Mouse (Mus musculus): Measurements from ENCODE around the gene Dhtkd1.

Dhtkd1 gene

DNA sequence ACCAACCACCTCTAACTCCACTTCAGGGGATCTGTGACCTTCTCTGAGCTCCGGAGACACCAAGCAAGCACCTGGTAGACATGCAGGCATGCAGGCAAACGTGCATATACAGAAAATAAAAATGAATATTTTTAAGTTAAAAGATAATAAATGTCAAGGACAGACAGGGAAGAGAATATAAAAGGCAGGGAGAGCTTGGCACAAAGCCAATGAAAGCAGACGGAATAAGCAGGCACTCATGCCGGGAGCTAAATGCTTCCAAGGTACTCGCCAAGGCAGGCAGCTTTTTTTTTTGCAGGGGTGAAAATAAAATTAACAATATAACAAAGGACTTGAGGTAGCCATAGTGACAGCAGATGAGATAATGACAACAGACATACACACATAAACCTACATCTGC lies 36.5 kb downstream of the Dhtkd1 start:
- Histone ChIP-seq H3K36me3 (ENCODE audit: control insufficient read depth, insufficient read depth, low read length, poor library complexity, severe bottlenecking) (no peaks in the 10 kb centered on the region), H3K27me3 (ENCODE audit: control insufficient read depth, insufficient read depth, low read length, poor library complexity, severe bottlenecking) (no peaks in the 10 kb centered on the region)
- DNase-seq (ENCODE audit: low read depth, low spot score), result no peak

DNA sequence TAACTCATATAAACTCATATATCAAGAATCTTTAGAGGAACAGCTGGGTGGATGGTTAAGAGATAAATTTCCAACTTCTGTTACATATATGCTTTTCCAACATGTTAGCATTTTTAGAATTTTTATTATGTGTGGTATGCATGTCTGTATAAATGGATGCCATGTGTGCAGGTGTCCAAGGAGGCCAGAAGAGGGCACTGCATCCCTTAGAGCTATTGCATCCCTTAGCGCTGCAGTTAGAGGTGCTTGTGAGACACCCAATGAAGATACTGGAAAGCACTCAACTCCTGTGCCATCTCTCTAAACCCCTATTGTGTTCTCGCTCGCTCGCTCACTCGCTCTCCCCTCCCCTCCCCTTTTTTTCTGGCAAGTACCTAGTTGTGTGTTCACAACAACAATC lies 42.4 kb downstream of the Dhtkd1 start:
- peak; percentile 73 for DNase-seq (ENCODE audit: low read depth, low spot score)
- Histone ChIP-seq H3K36me3 (ENCODE audit: control insufficient read depth, insufficient read depth, low read length, poor library complexity, severe bottlenecking) (no peaks in the 10 kb centered on the region), H3K27me3 (ENCODE audit: control insufficient read depth, insufficient read depth, low read length, poor library complexity, severe bottlenecking) (no peaks in the 10 kb centered on the region)

DNA sequence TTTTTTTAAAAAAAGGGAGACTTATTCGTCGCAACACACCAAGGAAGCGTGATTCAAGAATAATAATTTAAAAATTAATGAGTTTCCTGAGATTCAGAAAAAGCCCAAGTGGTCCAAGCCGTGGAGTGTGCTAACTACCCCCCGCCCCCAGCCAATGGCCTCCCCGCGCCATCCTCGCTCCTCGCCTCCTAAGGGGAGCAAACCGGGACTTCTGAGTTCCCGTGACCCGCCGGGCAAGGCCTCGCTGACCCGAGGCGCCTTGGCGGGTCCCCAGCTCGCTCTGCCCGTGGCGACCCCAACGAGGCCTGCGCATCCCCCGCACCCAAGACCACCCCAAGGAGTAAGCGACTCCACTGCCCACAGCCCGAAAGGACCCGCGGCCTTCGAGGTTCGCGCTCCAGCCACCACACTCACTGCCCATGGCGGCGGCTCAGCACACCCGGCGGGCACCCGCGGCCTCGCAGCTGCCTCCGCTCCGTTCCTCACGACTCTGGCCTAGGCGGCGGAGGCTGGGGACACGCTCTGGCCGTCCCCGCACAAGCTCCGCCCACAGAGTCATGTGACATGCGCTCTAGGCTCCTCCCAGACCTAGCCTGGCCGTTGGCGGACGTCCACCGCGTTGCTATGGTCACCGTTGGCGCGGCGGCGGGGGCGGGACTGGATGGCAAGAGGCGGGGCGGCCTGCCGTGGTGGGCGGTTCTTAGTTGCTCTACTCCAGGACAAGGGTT lies 47.6 kb downstream of the Dhtkd1 start, which contains the start of gene Sec61a2:
Sec61a2 (minus strand) TSS at position 590 of the 728 bp plus-strand sequence.
- Histone ChIP-seq H3K36me3 (ENCODE audit: control insufficient read depth, insufficient read depth, low read length, poor library complexity, severe bottlenecking) (0 out of 2 replicates have a peak, but pooled peaks cover 2% of the 10 kb centered on the region), H3K27me3 (ENCODE audit: control insufficient read depth, insufficient read depth, low read length, poor library complexity, severe bottlenecking) (no peaks in the 10 kb centered on the region)
- peak; percentile 99 for DNase-seq (ENCODE audit: low read depth, low spot score)

DNA sequence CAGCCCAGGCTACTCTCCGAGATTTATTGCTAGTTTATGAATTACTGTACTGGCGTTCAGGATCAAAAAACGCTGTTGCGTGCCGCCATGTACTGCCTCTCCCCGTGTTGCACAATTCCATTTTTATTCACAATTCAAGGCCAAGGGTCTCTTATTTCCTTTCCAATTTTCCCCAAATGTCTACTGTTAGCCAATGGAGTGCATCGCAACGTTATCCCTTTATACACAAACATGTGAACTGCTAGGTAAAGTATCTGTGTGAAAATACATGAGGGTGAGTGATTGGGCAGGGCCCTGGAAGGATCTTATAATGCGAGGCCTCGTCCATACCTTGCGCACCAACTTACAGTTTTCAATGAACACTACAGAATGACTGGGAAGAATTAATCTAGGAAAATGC lies 48.3 kb downstream of the Dhtkd1 start:
- no peaks in the 10 kb centered on the region for H3K27me3 ChIP-seq (ENCODE audit: control insufficient read depth, insufficient read depth, low read length, poor library complexity, severe bottlenecking)
- 0 out of 2 replicates have a peak, but pooled peaks cover 2% of the 10 kb centered on the region for H3K36me3 ChIP-seq (ENCODE audit: control insufficient read depth, insufficient read depth, low read length, poor library complexity, severe bottlenecking)
- no peak for DNase-seq (ENCODE audit: low read depth, low spot score)

DNA sequence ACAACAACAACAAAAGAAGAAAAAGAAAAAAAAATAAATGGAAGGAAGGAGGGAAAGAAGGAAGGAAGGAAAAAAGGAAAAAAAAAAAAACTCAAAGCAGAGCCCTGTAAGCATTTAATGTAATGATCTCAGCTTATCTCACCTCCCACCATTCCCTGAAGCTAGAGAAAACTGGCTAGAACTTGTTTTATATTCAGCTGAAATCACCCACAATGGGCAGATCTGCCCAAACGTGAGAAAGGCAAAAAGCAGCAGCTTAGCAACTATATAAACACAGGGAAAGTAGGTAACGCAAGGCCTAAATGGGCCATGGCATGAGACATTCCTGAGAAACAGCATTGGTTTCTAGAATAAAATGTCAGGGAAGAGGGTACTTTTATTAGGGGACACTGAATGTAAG lies 53.2 kb downstream of the Dhtkd1 start:
- peaks cover 9% of the 10 kb centered on the region; the same call in 1 of the 2 replicates for H3K36me3 ChIP-seq (ENCODE audit: control insufficient read depth, insufficient read depth, low read length, poor library complexity, severe bottlenecking)
- DNase-seq (ENCODE audit: low read depth, low spot score), result no peak
- no peaks in the 10 kb centered on the region for H3K27me3 ChIP-seq (ENCODE audit: control insufficient read depth, insufficient read depth, low read length, poor library complexity, severe bottlenecking)

DNA sequence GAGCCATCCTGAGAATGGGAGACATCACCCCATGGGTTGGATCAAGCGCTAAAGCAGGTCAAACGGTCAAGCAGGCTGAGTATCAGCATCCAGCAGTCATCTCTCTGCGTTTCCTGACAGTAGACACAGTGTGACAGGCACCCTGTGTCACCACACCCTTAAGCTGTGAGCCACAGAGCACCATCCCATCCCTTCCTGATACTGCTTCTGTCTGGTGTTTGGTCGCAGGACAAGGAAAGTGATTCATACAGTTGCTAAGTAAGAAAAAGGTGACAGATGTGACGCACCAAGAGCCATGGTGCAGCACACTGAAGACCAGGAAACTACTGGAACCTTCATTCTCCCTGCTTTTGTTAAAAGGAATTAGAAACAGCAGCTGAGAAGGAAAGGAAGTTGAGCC lies 53.7 kb downstream of the Dhtkd1 start:
- no peak for DNase-seq (ENCODE audit: low read depth, low spot score)
- peaks cover 9% of the 10 kb centered on the region; the same call in 1 of the 2 replicates for H3K36me3 ChIP-seq (ENCODE audit: control insufficient read depth, insufficient read depth, low read length, poor library complexity, severe bottlenecking)
- no peaks in the 10 kb centered on the region for H3K27me3 ChIP-seq (ENCODE audit: control insufficient read depth, insufficient read depth, low read length, poor library complexity, severe bottlenecking)

DNA sequence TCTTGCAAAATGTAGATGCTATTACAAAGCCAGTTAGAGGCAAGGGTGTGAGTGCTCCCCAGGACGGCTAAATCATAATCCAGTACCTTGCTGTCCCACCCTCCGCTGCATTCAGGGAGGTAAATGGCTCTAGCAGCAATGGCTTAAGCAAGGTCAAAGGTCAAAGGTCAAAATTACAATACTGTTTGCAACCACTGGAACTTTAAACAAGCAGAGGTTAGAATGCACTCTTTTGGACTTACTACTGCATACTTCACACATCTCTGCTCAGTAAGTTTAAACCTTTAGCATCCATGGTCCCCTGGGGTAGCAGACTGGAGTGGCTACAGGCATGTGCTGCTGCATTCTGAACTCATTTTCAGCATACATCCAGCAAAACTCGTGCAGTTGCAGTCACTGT lies 65.1 kb downstream of the Dhtkd1 start:
- Histone ChIP-seq H3K36me3 (ENCODE audit: control insufficient read depth, insufficient read depth, low read length, poor library complexity, severe bottlenecking) (0 out of 2 replicates have a peak, but pooled peaks cover 6% of the 10 kb centered on the region), H3K27me3 (ENCODE audit: control insufficient read depth, insufficient read depth, low read length, poor library complexity, severe bottlenecking) (no peaks in the 10 kb centered on the region)
- DNase-seq (ENCODE audit: low read depth, low spot score), result no peak

DNA sequence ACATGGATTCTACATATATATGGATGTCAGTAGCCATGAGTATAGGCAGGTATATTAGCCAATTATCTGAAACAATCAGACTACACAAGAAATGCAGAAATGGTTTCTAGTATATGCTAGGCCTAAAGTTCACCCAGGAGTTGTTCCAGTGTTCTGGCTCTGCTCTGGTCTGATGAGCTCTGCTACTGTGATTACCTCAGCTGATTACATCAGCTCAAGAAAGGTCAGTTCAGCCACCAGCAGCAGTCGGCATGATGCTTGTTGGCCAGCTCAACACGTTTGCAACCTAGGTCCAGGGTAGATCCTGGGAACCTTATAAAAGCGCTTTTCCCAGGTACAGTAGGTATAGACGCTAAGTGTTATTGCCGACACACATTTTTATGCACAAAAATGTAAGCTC lies 72.8 kb downstream of the Dhtkd1 start:
- DNase-seq (ENCODE audit: low read depth, low spot score), result no peak
- no peaks in the 10 kb centered on the region for H3K27me3 ChIP-seq (ENCODE audit: control insufficient read depth, insufficient read depth, low read length, poor library complexity, severe bottlenecking)

DNA sequence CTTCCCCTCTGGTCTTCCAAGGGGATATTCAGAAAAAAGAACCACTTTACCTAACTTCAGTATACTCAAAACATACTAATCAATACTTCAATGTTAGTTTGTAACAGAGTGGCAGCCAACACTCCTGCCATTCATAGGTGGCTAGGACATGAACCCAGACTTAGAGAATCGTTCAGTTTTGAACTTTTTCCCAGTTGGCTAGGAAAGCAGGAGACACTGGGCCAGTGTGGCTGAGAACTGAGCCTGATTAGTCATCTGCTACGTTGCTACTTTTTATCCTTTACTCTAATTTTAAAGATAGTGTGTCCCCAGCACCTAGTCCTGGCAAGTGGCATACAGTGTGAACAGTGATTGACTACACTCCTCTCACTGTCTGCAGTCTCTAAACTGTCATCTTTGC lies 74.9 kb downstream of the Dhtkd1 start:
- Histone ChIP-seq H3K27me3 (ENCODE audit: control insufficient read depth, insufficient read depth, low read length, poor library complexity, severe bottlenecking) (no peaks in the 10 kb centered on the region), H3K36me3 (ENCODE audit: control insufficient read depth, insufficient read depth, low read length, poor library complexity, severe bottlenecking) (0 out of 2 replicates have a peak, but pooled peaks cover 6% of the 10 kb centered on the region)
- DNase-seq (ENCODE audit: low read depth, low spot score), result no peak

More for the DNA sequence above, 72.8 kb downstream of the Dhtkd1 start:
- H3K36me3 ChIP-seq (ENCODE audit: control insufficient read depth, insufficient read depth, low read length, poor library complexity, severe bottlenecking), result 0 out of 2 replicates have a peak, but pooled peaks cover 7% of the 10 kb centered on the region

DNA sequence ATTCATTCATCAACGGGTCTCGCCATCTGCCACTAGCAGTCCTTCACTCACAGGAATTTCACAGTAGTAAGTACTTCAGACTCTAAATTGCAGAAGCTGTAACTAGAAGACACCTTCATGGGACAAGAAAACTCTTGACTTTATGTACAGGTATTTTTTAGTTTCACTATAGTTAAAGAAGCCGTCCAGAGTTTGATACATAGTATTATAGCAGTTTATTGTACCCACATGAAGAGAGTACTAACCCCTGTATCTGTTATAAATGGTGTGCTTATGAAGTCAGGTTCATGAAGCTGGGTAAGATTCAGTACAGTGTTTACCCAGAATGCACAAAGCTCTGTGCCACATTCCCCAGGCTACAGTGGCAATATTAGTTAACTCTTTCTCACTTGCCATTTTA lies 79.8 kb downstream of the Dhtkd1 start, which contains the start of gene Gm13199:
Gm13199 (minus strand) TSS at position 101 of the 400 bp plus-strand sequence.
- H3K27me3 ChIP-seq (ENCODE audit: control insufficient read depth, insufficient read depth, low read length, poor library complexity, severe bottlenecking), result no peaks in the 10 kb centered on the region
- no peak for DNase-seq (ENCODE audit: low read depth, low spot score)
- H3K36me3 ChIP-seq (ENCODE audit: control insufficient read depth, insufficient read depth, low read length, poor library complexity, severe bottlenecking), result peaks cover 9% of the 10 kb centered on the region; the same call in 1 of the 2 replicates

DNA sequence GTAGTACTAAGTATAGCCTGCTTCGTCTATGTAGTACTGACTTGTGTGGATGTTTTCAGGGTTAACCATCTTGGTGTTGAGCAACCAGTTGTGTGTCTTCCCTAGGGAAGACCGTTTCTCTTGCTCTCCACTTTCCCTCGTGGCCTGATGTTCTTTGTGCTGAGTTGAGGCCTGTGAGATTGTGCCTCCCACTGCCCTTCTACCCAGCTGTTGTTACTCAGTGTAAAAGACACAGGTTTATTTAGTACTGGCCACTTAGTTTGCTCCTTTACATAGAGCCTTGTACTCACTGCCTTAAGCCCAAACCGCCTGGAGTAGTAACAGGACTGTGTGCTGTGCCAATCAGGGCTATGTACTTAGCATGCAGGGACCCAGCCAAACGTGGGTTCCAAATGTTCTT lies 90.7 kb downstream of the Dhtkd1 start:
- Histone ChIP-seq H3K36me3 (ENCODE audit: control insufficient read depth, insufficient read depth, low read length, poor library complexity, severe bottlenecking) (0 out of 2 replicates have a peak, but pooled peaks cover 2% of the 10 kb centered on the region), H3K27me3 (ENCODE audit: control insufficient read depth, insufficient read depth, low read length, poor library complexity, severe bottlenecking) (no peaks in the 10 kb centered on the region)
- no peak for DNase-seq (ENCODE audit: low read depth, low spot score)

DNA sequence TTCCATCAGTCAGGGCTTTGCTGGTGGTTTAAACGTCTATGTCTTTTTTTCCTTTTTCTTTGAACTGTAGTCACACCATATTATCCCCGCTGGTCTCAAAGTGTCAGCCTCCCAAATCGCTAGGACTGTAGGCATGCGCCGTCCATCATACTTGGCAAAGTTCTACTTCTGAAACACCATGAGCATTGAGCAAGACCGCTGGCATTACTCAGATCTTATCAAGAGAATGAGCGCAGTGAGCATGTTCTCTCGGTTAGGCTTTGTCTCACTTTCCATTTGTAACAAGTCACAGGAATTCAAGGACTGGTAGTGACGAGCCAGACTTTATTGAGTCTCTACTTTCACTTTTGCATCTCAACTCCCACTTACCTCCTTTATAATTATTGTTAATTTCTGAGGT lies 91.5 kb downstream of the Dhtkd1 start:
- Histone ChIP-seq H3K27me3 (ENCODE audit: control insufficient read depth, insufficient read depth, low read length, poor library complexity, severe bottlenecking) (no peaks in the 10 kb centered on the region), H3K36me3 (ENCODE audit: control insufficient read depth, insufficient read depth, low read length, poor library complexity, severe bottlenecking) (no peaks in the 10 kb centered on the region)
- no peak for DNase-seq (ENCODE audit: low read depth, low spot score)
